Mouse (Mus musculus): ENCODE data around the gene Hcfc2. TPM values are rescaled to one million over a fixed set of nuclear protein-coding genes. Genes with fewer than 3 reads are reported as not detected.

The Hcfc2 gene
- polyA plus RNA-seq (2012; ENCODE audit: insufficient read depth, insufficient read length, missing spikeins): 13.2 and 15.5 TPM in 2 replicates

DNA sequence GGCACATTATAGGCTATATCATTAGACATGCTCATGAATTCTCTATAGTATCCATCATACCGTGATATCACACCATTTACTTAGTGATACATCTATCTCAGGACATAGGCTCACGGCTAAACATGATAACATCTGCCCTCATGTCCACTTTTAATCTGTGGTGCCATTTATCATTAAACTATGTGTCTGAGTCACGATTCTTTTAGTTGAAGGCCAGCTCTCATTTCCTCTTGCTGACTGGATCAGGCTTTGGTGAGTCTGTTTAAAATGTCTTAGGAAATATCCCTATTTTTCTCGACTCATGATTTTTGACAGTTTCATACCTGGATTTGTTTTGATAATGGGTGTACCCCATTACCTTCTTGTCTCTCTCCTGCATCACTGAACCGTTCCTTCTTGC is at the start of gene Hcfc2:
Gene Hcfc2 (plus strand): TSS at position 205 of the 400 bp plus-strand sequence.
- H3K4me1 ChIP-seq (ENCODE audit: control insufficient read depth, insufficient read depth, low read length): peaks cover 26% of the 10 kb centered on the region
- TF ChIP-seq POLR2A (IDR thresholded peaks at IDR 0.05; ENCODE audit: borderline replicate concordance, low read depth, low read length) (no peak), CTCF (IDR thresholded peaks at IDR 0.05; ENCODE audit: low read depth, low read length) (no peak)
- H3K27ac ChIP-seq (ENCODE audit: insufficient read depth, low read depth, low read length): no peak within 1 kb of the TSS
- H3K4me3 ChIP-seq (ENCODE audit: insufficient read depth, low read length): no peak within 1 kb of the TSS

DNA sequence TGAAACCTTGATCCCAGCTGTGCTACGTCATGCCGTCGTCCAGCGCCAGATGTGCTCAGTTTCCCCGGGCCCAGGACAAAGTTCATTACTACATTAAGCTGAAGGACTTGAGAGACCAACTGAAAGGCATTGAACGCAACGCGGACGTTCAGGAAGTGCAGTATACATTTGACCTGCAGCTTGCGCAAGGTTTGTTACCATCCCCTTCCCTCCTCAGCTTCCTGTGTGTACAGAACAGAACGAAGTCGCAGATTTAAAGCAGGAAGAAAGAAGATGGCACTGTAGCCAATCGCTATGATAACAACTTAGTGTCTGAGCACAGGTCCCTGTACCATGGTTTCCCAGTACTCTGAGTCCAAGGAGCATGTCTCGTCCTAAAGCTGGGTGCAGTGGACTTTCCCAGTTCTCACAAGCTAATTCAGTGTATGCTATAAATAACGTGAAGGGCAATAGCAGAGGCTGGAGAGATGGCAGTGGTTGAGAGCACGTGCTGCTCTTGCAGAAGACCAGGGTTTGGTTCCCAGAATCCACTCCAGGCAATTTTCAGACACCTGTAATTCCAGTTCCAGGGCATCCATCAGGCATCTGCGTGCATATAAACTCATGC is 48.7 kb upstream of the Hcfc2 start:
- Histone ChIP-seq H3K4me3 (ENCODE audit: insufficient read depth, low read length) (no peak overlapping the region), H3K4me1 (ENCODE audit: control insufficient read depth, insufficient read depth, low read length) (peaks cover 4% of the 10 kb centered on the region; the same call in 1 of the 2 replicates), H3K27ac (ENCODE audit: insufficient read depth, low read depth, low read length) (0 out of 2 replicates have a peak overlapping the region, but pooled peaks have one; percentile 9)
- no peak for TF ChIP-seq POLR2A (IDR thresholded peaks at IDR 0.05; ENCODE audit: borderline replicate concordance, low read depth, low read length)
- no peak for TF ChIP-seq CTCF (IDR thresholded peaks at IDR 0.05; ENCODE audit: low read depth, low read length)

DNA sequence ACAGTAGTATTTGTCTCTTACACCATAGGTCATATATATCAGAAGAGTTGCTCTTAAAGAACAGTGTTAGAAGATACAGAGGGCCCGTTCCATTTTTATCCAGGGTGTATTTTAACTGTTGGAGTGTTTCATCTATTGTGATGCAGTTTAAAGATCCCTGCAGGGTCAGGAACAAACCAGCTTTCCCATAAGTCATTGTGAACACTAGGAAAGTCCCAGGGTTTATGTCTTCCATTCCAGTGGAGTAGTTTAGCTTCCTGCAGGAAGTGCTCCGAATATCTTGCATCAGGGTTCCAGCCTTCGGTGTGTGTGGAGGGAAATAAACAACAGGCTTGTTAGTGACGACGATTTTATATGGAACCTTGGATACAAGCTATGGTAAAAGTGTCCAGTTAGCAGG is 44.7 kb upstream of the Hcfc2 start:
- H3K27ac ChIP-seq (ENCODE audit: insufficient read depth, low read depth, low read length): no peak overlapping the region
- peaks cover 4% of the 10 kb centered on the region; the same call in 1 of the 2 replicates for H3K4me1 ChIP-seq (ENCODE audit: control insufficient read depth, insufficient read depth, low read length)
- TF ChIP-seq POLR2A (IDR thresholded peaks at IDR 0.05; ENCODE audit: borderline replicate concordance, low read depth, low read length): no peak
- TF ChIP-seq CTCF (IDR thresholded peaks at IDR 0.05; ENCODE audit: low read depth, low read length): no peak
- no peak overlapping the region for H3K4me3 ChIP-seq (ENCODE audit: insufficient read depth, low read length)

DNA sequence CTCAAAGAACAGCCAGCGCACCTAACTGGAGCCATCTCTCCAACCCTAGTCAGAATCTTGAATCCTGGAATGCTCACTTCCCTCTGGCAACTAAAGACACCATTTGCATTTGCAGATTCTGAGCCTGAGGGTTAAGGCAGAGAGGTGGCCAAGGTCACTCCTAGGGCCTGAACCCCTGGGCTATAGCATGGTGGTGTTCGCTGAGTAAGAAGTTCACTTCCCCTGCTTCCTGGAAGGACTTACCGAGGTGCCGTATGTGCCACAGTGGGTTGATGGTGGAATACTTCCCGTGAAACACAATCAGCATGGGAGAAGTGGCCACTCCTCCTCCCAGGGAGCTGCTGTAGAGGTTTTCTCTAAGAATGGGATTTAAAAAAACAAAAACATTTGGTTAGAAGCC is 43.3 kb upstream of the Hcfc2 start:
- TF ChIP-seq CTCF (IDR thresholded peaks at IDR 0.05; ENCODE audit: low read depth, low read length) (no peak), POLR2A (IDR thresholded peaks at IDR 0.05; ENCODE audit: borderline replicate concordance, low read depth, low read length) (no peak)
- no peak overlapping the region for H3K27ac ChIP-seq (ENCODE audit: insufficient read depth, low read depth, low read length)
- no peaks in the 10 kb centered on the region for H3K4me1 ChIP-seq (ENCODE audit: control insufficient read depth, insufficient read depth, low read length)
- no peak overlapping the region for H3K4me3 ChIP-seq (ENCODE audit: insufficient read depth, low read length)

DNA sequence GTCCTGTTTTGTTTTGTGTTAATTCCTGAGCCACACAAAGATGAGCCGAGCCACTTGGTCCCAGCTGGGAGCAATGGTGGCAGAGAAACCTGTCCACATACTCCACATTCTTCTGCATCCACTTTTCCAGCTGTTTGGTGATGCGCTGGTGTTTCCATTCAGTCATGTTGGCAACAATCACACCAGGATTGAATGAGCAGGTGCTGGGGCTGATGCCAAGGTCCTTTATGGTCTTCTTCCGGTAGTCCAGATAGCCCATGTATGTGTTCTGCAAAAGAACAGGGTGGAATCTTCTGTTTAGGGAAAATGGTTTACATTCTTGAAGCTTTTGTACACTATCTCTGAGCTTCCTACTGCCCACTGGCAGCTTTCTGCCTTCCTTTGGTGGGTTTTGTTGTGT is 41.4 kb upstream of the Hcfc2 start:
- Histone ChIP-seq H3K4me3 (ENCODE audit: insufficient read depth, low read length) (no peak overlapping the region), H3K4me1 (ENCODE audit: control insufficient read depth, insufficient read depth, low read length) (no peaks in the 10 kb centered on the region), H3K27ac (ENCODE audit: insufficient read depth, low read depth, low read length) (no peak overlapping the region)
- TF ChIP-seq CTCF (IDR thresholded peaks at IDR 0.05; ENCODE audit: low read depth, low read length): no peak
- TF ChIP-seq POLR2A (IDR thresholded peaks at IDR 0.05; ENCODE audit: borderline replicate concordance, low read depth, low read length): no peak

DNA sequence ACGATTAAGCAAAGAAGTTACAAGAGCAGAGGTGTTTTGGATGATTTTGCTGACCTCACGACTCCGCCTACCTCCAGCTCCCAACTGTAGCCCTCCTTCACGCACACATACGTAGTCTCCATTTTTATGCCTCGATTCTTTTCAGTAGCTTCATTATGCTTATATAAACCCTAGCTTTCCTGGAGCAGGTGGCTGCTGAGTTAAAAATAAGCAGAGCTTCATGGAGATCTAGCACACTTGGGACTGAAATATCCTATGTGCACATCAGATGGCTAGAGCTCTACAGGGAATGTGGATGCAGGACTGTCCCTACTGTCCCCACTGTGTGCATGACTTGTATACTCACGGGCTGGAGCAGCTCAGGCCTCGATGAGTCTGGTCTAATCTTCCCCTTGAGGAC is 34.1 kb upstream of the Hcfc2 start:
- Histone ChIP-seq H3K4me1 (ENCODE audit: control insufficient read depth, insufficient read depth, low read length) (no peaks in the 10 kb centered on the region), H3K27ac (ENCODE audit: insufficient read depth, low read depth, low read length) (no peak overlapping the region), H3K4me3 (ENCODE audit: insufficient read depth, low read length) (no peak overlapping the region)
- TF ChIP-seq POLR2A (IDR thresholded peaks at IDR 0.05; ENCODE audit: borderline replicate concordance, low read depth, low read length): no peak
- TF ChIP-seq CTCF (IDR thresholded peaks at IDR 0.05; ENCODE audit: low read depth, low read length): no peak

DNA sequence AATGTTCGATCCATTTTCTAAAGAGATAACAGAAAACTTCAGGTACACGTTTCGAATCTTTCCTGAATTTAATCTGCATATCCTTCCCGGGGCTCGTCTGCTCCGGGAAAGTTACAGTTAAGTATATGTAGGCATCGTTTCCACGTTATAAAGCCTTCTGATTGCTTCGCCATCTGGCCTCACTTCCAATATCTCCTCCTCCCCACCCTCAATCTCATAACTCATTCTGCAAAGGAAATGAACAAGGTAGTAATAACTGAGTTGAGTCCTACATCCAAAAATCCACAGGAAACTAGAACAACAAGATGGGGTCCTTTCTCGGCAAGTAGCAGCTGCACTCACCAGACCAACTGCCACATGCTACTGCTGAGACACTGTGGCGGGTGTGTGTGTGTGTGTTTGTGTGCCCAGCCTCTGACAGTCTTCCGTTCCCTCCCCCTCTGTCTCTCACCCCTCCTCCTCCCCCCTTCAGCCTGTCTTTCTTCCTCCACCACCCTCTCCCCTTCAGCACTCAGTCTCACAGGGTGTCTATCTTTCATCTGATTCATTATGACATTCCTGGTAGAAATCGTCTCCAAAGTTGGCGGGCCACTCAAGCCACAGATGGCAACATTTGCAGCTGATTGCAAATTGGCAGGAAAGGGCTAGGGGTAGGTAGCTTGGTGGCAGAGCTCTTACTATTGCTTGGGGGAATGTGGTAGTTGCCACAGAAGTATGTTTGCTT is 33.5 kb upstream of the Hcfc2 start:
- TF ChIP-seq POLR2A (IDR thresholded peaks at IDR 0.05; ENCODE audit: borderline replicate concordance, low read depth, low read length): no peak
- TF ChIP-seq CTCF (IDR thresholded peaks at IDR 0.05; ENCODE audit: low read depth, low read length): no peak
- H3K4me3 ChIP-seq (ENCODE audit: insufficient read depth, low read length): no peak overlapping the region

DNA sequence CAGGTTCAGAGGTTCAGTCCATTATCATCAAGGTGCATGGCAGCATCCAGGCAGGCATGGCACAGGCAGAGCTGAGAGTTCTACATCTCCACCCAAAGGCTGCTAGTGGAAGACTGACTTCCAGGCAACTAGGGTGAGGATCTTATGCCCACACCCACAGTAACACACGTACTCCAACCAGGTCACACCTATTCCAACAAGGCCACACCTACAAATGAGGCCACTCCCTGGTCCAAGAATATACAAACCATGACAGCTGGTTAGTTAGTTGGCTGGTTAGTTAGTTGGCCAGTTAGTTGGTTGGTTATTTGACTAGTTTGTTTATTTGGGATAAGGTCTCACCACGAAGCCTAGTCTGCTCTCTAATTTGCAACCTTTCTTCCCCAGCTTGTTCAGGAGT is 32.7 kb upstream of the Hcfc2 start:
- H3K4me3 ChIP-seq (ENCODE audit: insufficient read depth, low read length): no peak overlapping the region
- TF ChIP-seq CTCF (IDR thresholded peaks at IDR 0.05; ENCODE audit: low read depth, low read length) (no peak), POLR2A (IDR thresholded peaks at IDR 0.05; ENCODE audit: borderline replicate concordance, low read depth, low read length) (no peak)
- no peak overlapping the region for H3K27ac ChIP-seq (ENCODE audit: insufficient read depth, low read depth, low read length)
- H3K4me1 ChIP-seq (ENCODE audit: control insufficient read depth, insufficient read depth, low read length): no peaks in the 10 kb centered on the region

More for the DNA sequence above, 33.5 kb upstream of the Hcfc2 start:
- Histone ChIP-seq H3K27ac (ENCODE audit: insufficient read depth, low read depth, low read length) (no peak overlapping the region), H3K4me1 (ENCODE audit: control insufficient read depth, insufficient read depth, low read length) (no peaks in the 10 kb centered on the region)

DNA sequence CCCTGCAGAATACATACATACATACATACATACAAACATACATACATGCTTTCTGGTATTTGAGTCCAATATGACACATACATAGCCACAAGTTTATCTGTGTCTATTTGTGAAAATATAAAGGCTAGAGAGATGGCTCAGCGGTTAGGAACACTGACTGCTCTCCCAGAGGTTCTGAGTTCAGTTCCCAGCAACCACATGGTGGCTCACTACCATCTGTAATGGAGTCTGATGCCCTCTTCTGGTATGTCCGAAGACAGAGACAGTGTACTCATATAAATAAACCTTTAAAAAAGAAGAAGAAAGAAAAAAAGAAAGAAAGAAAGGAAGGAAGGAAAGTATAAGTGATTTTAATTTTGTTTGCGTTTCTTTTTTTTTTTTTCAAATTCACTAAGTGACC is 30.0 kb upstream of the Hcfc2 start:
- Histone ChIP-seq H3K4me1 (ENCODE audit: control insufficient read depth, insufficient read depth, low read length) (peaks cover 3% of the 10 kb centered on the region; the same call in 1 of the 2 replicates), H3K27ac (ENCODE audit: insufficient read depth, low read depth, low read length) (no peak overlapping the region), H3K4me3 (ENCODE audit: insufficient read depth, low read length) (no peak overlapping the region)
- TF ChIP-seq CTCF (IDR thresholded peaks at IDR 0.05; ENCODE audit: low read depth, low read length): no peak
- TF ChIP-seq POLR2A (IDR thresholded peaks at IDR 0.05; ENCODE audit: borderline replicate concordance, low read depth, low read length): no peak
